Mouse (Mus musculus): Measurements from ENCODE around the gene Hdac7.

DNA sequence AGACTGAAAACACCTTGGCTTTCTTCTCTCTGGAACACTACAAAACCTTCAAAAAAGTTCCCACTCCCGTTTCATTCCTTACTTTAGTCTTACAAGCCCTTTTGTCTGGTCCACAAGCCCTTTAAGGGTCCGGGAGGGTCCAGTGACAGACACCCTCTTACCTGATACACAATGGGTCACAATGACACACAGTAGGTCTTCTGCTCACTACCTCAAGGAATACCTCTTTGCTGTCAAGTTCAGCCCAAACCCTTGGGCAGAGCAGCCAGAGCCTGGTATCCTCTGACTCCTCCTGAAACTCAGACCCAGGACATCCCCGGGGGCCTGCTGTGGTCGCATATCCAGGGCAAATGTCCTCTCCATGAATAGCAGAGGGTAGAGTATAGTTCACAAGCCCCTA, 95.3 kb downstream of the Hdac7 start:
- TF ChIP-seq CTCF (IDR thresholded peaks at IDR 0.05; ENCODE audit: low read depth) (no peak), EP300 (IDR thresholded peaks at IDR 0.05; ENCODE audit: low read depth) (no peak)

All from liver, postnatal 0 days (tissue).